Mouse (Mus musculus): Measurements from ENCODE around the gene Kif26a.

GRCm38 (mm10) chr12:112151980-112152362 lies 6.0 kb downstream of the Kif26a start:
- no peak for TF ChIP-seq CTCF (IDR thresholded peaks at IDR 0.05; ENCODE audit: control insufficient read depth, insufficient read depth, insufficient replicate concordance, low read depth, low read length)
- no peak for TF ChIP-seq POLR2A (IDR thresholded peaks at IDR 0.05; ENCODE audit: control insufficient read depth, low read depth, low read length)

All from testis, adult 2 months (tissue).